Mouse (Mus musculus) cerebellum, postnatal 25 days (tissue): ENCODE results near the gene 4930444G20Rik.
"Not testable (repeated sequence)": the region's sequence is repeated elsewhere in the genome, so short reads cannot be mapped to it uniquely, and the experiment has no call there.

ENCODE experiments used
- DNase-seq, 2 experiments: peaks; one replicate each; pipeline ENCODE4 v3.0.0; 2021; ENCODE audit warnings: mixed read lengths in 2 of 2

Gene 4930444G20Rik

GRCm38 (mm10) chr10:22067979-22068378, at the start of gene 4930444G20Rik:
TSS of gene 4930444G20Rik (minus strand) at chr10:22068079.
- DNase-seq, result not testable (repeated sequence)

GRCm38 (mm10) chr10:22074531-22074930, 6.7 kb upstream of the 4930444G20Rik start:
- no peak for DNase-seq

- DNase-seq, result peak in 1 of 2 experiments; percentile 6
These were observed 4.9 kb upstream of the 4930444G20Rik start for GRCm38 (mm10) chr10:22072739-22073138.

GRCm38 (mm10) chr10:22070576-22070975, 2.7 kb upstream of the 4930444G20Rik start:
- no peak for DNase-seq

GRCm38 (mm10) chr10:22070168-22070567, 2.3 kb upstream of the 4930444G20Rik start:
- no peak for DNase-seq

GRCm38 (mm10) chr10:22059415-22059814, 8.5 kb downstream of the 4930444G20Rik start:
- no peak for DNase-seq

GRCm38 (mm10) chr10:22059026-22059325, 8.9 kb downstream of the 4930444G20Rik start:
- no peak for DNase-seq

GRCm38 (mm10) chr10:22058218-22059025, 9.5 kb downstream of the 4930444G20Rik start:
- DNase-seq, result peak; percentile 93 to 97

GRCm38 (mm10) chr10:22055308-22055707, 12.6 kb downstream of the 4930444G20Rik start:
- no peak for DNase-seq

- peak; percentile 51 to 73 for DNase-seq
These were observed 31.6 kb downstream of the 4930444G20Rik start for GRCm38 (mm10) chr10:22036256-22036655.

GRCm38 (mm10) chr10:22034303-22034702, 33.6 kb downstream of the 4930444G20Rik start:
- peak in 1 of 2 experiments; percentile 46 for DNase-seq

- DNase-seq, result no peak
These were observed 49.3 kb downstream of the 4930444G20Rik start for GRCm38 (mm10) chr10:22018618-22019017.

GRCm38 (mm10) chr10:22017469-22018159, 50.3 kb downstream of the 4930444G20Rik start:
- no peak for DNase-seq
